Mouse (Mus musculus) lung, embryonic 16.5 days (tissue): Measurements from ENCODE around the gene Phf7. TPM values are rescaled to one million over a fixed set of nuclear protein-coding genes. Genes with fewer than 3 reads are reported as not detected.

Source experiments
- ATAC-seq: fragments of 200-750 bp; cut with Nextera tagmentation; 2 replicates; pipeline ENCODE4 v1.8.0; 2017; ENCODE audit warnings: low read depth, mild to moderate bottlenecking, moderate library complexity
- H3K27ac ChIP-seq: fragments of 300-500 bp; sonication (generic); 2 replicates; pipeline ENCODE4 v1.5.1; 2014; ENCODE audit warnings: mild to moderate bottlenecking, control low read depth, low read length
- H3K27me3 ChIP-seq: fragments of 300-500 bp; sonication (generic); 2 replicates; pipeline ENCODE4 v1.6.1; 2014; ENCODE audit warnings: low read depth, low read length, mixed read lengths; ENCODE audit not compliant: control insufficient read depth, insufficient read depth
- H3K36me3 ChIP-seq: fragments of 300-500 bp; sonication (generic); 2 replicates; pipeline ENCODE4 v1.6.1; 2014; ENCODE audit warnings: low read length; ENCODE audit not compliant: control insufficient read depth, insufficient read depth
- H3K4me1 ChIP-seq: fragments of 300-500 bp; sonication (generic); replicated peaks from 2 replicates; pipeline ENCODE4 v1.6.1; 2014; ENCODE audit warnings: low read length, mixed read lengths; ENCODE audit not compliant: control insufficient read depth, insufficient read depth
- H3K4me2 ChIP-seq: fragments of 300-500 bp; sonication (generic); 2 replicates; pipeline ENCODE4 v1.6.1; 2014; ENCODE audit warnings: low read depth, low read length, control low read depth
- H3K4me3 ChIP-seq: fragments of 300-500 bp; sonication (generic); 2 replicates; pipeline ENCODE4 v1.5.1; 2014; ENCODE audit warnings: mild to moderate bottlenecking, low read length, control low read depth
- H3K9ac ChIP-seq: fragments of 300-500 bp; sonication (generic); 2 replicates; pipeline ENCODE4 v1.6.1; 2014; ENCODE audit warnings: low read length, control low read depth
- H3K9me3 ChIP-seq: fragments of 300-500 bp; sonication (generic); 2 replicates; pipeline ENCODE4 v1.6.1; 2016; ENCODE audit warnings: low read length; ENCODE audit not compliant: control insufficient read depth
- WGBS: fragments of 180-500 bp; shearing (Covaris S2); extraction: QIAGEN DNeasy Blood & Tissue Kit; methylation state at CpG from one replicate; pipeline ENCODE4 v1.1.7; 2014; 5-methylcytosine and 5-hydroxymethylcytosine counted together
- polyA plus RNA-seq: library from polyadenylated mRNA; unstranded; fragments of >200 nt; fragmentation: Nextera tagmentation; extraction: Ambion mirVana; gene quantifications from 2 replicates; pipeline ENCODE4 v1.2.1, GENCODE M21; 2015

Gene Phf7
- polyA plus RNA-seq, 1 experiment from 2014 or later, result 13.5 TPM

DNA sequence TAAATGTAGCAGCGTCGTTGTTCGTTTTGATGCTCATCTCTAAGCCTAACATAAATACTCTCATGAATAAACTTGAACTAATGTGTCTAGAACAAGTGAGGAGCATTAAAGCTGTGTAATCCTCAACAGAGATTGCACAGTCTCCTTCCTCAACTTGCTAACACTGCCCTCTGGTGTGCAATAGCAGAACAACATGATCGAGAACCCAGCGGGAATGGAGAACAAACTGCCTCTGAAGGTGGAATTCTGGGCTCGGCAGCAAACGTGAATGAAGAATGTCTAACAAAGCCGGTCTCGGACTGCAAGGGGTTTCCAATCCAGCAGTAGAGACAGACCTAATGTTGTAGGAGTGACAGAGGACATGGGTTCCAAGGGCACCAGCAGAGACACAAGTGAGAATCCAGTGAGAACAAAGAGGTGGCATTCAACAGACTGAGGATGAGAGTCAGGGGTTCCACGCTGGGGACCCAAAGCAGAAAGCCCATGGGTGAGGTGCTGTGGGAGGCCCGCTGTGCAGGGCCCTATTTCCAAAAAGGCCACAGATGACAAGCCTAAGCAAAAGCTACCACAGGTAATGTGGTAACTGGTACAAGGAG, 17.0 kb downstream of the Phf7 start:
- ATAC-seq, result peak; percentile 26; the same call in 1 of the 2 replicates
- H3K27ac ChIP-seq, result peak overlapping the region; percentile 76
- H3K4me2 ChIP-seq, result no peak overlapping the region
- H3K4me3 ChIP-seq, result no peak overlapping the region
- H3K9ac ChIP-seq, result peak overlapping the region; percentile 48
- 0 out of 2 replicates have a peak, but pooled peaks cover 2% of the 10 kb centered on the region for H3K36me3 ChIP-seq
- H3K27me3 ChIP-seq, result no peaks in the 10 kb centered on the region
- H3K9me3 ChIP-seq, result no peaks in the 10 kb centered on the region
- peaks cover 5% of the 10 kb centered on the region; the same call in 1 of the 2 replicates for H3K4me1 ChIP-seq
- WGBS, result 9% methylated on average over 11 of the region's 11 CpGs

DNA sequence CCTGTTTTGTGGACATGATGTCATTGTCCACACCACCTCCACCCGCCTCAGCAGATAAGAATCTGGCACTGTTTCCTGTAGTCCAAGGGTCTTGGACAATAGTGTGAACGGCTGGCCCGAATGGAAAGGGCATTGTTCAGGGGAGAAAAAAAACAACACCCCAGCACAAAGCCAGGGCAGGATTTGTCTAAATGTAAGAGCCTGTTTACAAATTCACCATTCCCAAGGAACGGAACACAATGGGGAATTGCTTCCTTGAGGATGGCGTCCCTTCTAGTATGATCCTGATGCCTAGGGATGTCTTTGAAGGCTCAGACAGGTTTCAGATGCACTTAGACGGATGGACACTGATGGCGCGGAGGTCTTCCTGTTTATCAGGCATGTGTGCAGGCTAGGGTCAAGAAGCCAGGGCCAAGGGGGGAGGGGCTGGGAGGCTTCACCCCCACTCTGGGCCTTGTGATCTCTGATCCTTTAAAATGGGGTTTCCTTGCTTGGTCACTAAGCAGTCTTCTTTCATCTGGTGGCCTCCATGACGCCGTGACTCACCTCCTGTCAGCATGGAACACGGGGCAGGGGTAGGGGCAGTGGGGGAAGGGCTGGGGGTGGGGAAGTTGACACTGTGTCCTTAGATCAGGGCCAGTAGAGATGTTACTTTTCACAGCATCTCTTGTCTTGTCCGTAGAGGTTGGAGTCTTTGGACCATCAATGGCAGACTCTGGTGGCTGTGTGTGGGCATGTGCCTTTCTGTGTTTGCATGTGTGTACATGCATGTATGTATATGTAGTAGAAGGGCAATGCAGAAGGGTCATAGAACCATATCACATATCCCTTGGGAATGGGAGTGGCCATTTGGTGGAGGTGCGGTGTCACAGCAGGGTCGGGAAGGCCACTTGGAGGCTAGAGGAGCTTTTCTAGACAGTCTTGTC, 17.8 kb downstream of the Phf7 start:
- peaks cover 9% of the 10 kb centered on the region; the same call in 1 of the 2 replicates for H3K4me1 ChIP-seq
- peak; percentile 76 for ATAC-seq
- H3K36me3 ChIP-seq, result 0 out of 2 replicates have a peak, but pooled peaks cover 2% of the 10 kb centered on the region
- H3K9me3 ChIP-seq, result no peaks in the 10 kb centered on the region
- no peak overlapping the region for H3K9ac ChIP-seq
- no peaks in the 10 kb centered on the region for H3K27me3 ChIP-seq
- H3K27ac ChIP-seq, result peak overlapping the region; percentile 76
- H3K4me3 ChIP-seq, result no peak overlapping the region
- H3K4me2 ChIP-seq, result no peak overlapping the region
- WGBS, result 66% methylated on average over 14 of the region's 14 CpGs

DNA sequence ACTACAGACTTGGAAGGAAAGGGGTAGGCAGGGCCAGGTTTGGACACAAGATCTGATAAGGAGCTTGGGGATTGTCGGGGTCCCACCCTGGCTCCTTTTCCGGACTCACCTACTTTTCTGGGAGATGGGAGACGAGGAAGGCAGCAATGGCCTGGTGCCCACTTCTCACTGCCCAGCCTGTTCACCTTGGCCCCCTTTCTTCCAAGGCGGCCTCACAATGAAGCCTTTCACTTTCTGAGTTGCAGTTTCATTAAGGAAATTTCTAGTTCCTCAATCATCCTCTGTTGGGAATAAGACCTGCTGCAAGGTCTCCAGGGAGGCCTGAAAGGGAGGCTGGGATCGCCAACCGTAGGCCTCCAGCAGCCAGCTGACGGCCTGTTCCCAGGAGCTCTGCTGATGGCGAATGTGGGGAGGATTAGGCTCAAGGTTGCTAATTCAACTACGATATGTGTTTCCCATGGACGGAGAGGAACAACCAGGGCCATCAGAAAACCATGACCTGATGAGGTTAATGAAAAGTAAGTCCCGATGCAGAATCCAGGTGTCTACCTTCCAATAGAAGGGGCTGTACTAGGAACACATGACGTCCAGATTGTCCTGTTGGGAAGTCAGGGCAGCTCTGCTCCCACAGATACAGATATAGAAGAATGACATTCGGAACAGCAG, 18.6 kb downstream of the Phf7 start:
- Histone ChIP-seq H3K36me3 (0 out of 2 replicates have a peak, but pooled peaks cover 2% of the 10 kb centered on the region), H3K27me3 (no peaks in the 10 kb centered on the region), H3K9me3 (no peaks in the 10 kb centered on the region), H3K27ac (peak overlapping the region; percentile 79), H3K4me3 (no peak overlapping the region), H3K4me1 (peaks cover 14% of the 10 kb centered on the region; the same call in 1 of the 2 replicates), H3K4me2 (no peak overlapping the region), H3K9ac (no peak overlapping the region)
- 71% methylated on average over 13 of the region's 13 CpGs for WGBS
- no peak for ATAC-seq

DNA sequence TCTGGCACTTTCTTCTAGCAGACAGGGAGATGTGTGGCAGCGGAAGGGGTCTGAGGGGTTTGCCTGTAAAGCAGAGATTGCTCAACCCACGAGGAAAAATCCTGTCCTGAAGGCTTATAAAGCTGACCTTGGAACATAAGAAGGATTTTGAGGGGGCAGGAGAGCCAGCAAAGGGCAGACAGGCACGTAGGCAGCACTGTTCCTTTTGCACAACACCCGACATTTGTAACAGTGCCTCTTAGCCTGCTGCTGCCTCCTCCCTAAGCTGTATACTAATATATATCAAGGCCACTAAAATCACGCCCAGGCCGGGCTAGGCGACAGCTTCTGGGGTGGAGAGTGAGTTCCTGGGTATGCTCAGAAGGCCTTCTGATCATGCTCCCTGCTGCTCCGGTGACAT, 20.7 kb downstream of the Phf7 start:
- H3K27me3 ChIP-seq, result no peaks in the 10 kb centered on the region
- 60% methylated on average over 8 of the region's 8 CpGs for WGBS
- no peak overlapping the region for H3K4me3 ChIP-seq
- H3K36me3 ChIP-seq, result no peaks in the 10 kb centered on the region
- ATAC-seq, result no peak
- H3K4me2 ChIP-seq, result no peak overlapping the region
- peak overlapping the region; percentile 34; the same call in 1 of the 2 replicates for H3K9ac ChIP-seq
- no peaks in the 10 kb centered on the region for H3K9me3 ChIP-seq
- peak overlapping the region; percentile 40 for H3K27ac ChIP-seq
- H3K4me1 ChIP-seq, result peaks cover 31% of the 10 kb centered on the region

DNA sequence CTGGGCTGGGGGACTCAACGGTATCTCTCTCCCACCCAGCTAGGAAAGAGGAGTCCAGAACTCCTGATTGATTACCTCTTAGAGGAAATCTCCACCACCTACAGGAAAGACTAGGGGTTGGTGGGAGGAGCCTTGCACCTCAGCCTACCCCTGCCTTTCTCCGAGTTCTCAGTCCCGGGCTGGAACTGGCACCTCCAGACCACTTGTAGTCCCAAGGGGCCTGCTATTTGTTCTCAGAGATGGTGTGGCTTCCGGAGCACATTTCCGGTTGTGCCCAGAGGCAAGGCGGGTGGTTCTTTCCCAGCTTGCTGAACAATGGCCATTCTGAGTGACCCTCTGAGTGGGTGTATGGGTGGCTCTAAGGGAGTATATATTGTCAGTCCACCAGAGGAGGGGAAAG, 22.9 kb downstream of the Phf7 start:
- H3K27ac ChIP-seq, result peak overlapping the region; percentile 54
- H3K9me3 ChIP-seq, result no peaks in the 10 kb centered on the region
- ATAC-seq, result no peak
- no peak overlapping the region for H3K4me2 ChIP-seq
- no peaks in the 10 kb centered on the region for H3K36me3 ChIP-seq
- no peaks in the 10 kb centered on the region for H3K27me3 ChIP-seq
- H3K9ac ChIP-seq, result no peak overlapping the region
- 44% methylated on average over 6 of the region's 6 CpGs for WGBS
- peaks cover 28% of the 10 kb centered on the region for H3K4me1 ChIP-seq
- no peak overlapping the region for H3K4me3 ChIP-seq

DNA sequence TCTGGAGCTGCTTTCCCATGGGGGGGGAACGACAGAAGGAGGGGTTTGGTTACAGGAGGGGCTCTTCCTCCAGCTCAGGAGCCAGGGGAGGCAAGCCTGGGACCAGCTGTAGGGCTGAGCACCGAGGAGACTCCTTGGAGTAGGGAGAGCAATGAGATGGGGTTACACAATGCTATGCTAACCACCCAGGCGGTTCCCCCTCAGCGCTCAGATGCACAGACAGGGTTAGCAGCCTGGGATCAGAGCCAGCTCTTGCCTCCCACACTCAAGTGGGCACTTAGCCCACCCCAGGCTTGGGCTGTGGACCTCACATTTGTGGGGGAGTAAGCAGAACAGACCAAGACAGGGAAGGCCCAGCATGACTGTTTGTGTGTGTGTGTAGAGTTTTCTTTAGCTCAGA, 24.1 kb downstream of the Phf7 start:
- Histone ChIP-seq H3K4me2 (no peak overlapping the region), H3K27ac (peak overlapping the region; percentile 54), H3K9me3 (no peaks in the 10 kb centered on the region), H3K27me3 (no peaks in the 10 kb centered on the region), H3K4me1 (peaks cover 28% of the 10 kb centered on the region), H3K9ac (peak overlapping the region; percentile 25; the same call in 1 of the 2 replicates), H3K4me3 (no peak overlapping the region), H3K36me3 (no peaks in the 10 kb centered on the region)
- ATAC-seq, result peak; percentile 94
- WGBS, result 12% methylated on average over 4 of the region's 4 CpGs

GRCm38 (mm10) chr14:31217666-31218065, 33.5 kb downstream of the Phf7 start, which contains the start of gene Sema3g:
Gene Sema3g (plus strand): TSS chr14:31217860.
- Histone ChIP-seq H3K9ac (peak within 1 kb of the TSS; percentile 45), H3K27ac (peak within 1 kb of the TSS; percentile 51), H3K27me3 (no peaks in the 10 kb centered on the region), H3K4me1 (peaks cover 14% of the 10 kb centered on the region), H3K4me3 (peak within 1 kb of the TSS; percentile 36), H3K36me3 (no peaks in the 10 kb centered on the region), H3K4me2 (peak within 1 kb of the TSS; percentile 48), H3K9me3 (no peaks in the 10 kb centered on the region)
- WGBS, result 4% methylated on average over 11 of the region's 11 CpGs
- peak; percentile 80 for ATAC-seq

- Histone ChIP-seq H3K27me3 (no peaks in the 10 kb centered on the region), H3K9ac (peak within 1 kb of the TSS; percentile 45), H3K4me1 (peaks cover 21% of the 10 kb centered on the region), H3K36me3 (no peaks in the 10 kb centered on the region), H3K9me3 (no peaks in the 10 kb centered on the region), H3K4me2 (peak within 1 kb of the TSS; percentile 48), H3K4me3 (peak within 1 kb of the TSS; percentile 36), H3K27ac (peak within 1 kb of the TSS; percentile 51)
- 63% methylated on average over 2 of the region's 2 CpGs for WGBS
- no peak for ATAC-seq
Measured at GRCm38 (mm10) chr14:31216846-31217245, 34.3 kb downstream of the Phf7 start, which contains the start of gene Nisch. Gene Nisch (minus strand): TSS chr14:31216946.
